Mouse (Mus musculus) embryonic facial prominence, embryonic 12.5 days (tissue): ENCODE data around the gene Ldhc. TPM values are rescaled to one million over a fixed set of nuclear protein-coding genes. Genes with fewer than 3 reads are reported as not detected.

Experiments
- ATAC-seq: fragments of 200-750 bp; cut with Nextera tagmentation; 2 replicates; pipeline ENCODE4 v1.8.0; 2017; ENCODE audit not compliant: insufficient number of reproducible peaks, insufficient read depth, low FRiP score, low TSS enrichment
- H3K27ac ChIP-seq: fragments of 300-500 bp; sonication (generic); 2 replicates; pipeline ENCODE4 v1.5.1; 2016; ENCODE audit warnings: mild to moderate bottlenecking
- H3K27me3 ChIP-seq: fragments of 300-500 bp; sonication (generic); 2 replicates; pipeline ENCODE4 v1.6.1; 2016; ENCODE audit warnings: mild to moderate bottlenecking, moderate library complexity
- H3K36me3 ChIP-seq: fragments of 300-500 bp; sonication (generic); 2 replicates; pipeline ENCODE4 v1.6.1; 2016; ENCODE audit warnings: mild to moderate bottlenecking
- H3K4me1 ChIP-seq: fragments of 300-500 bp; sonication (generic); 2 replicates; pipeline ENCODE4 v1.6.1; 2016
- H3K4me2 ChIP-seq: fragments of 300-500 bp; sonication (generic); replicated peaks from 2 replicates; pipeline ENCODE4 v1.6.1; 2016; ENCODE audit warnings: mild to moderate bottlenecking, moderate library complexity
- H3K4me3 ChIP-seq: fragments of 300-500 bp; sonication (generic); 2 replicates; pipeline ENCODE4 v1.5.1; 2016; ENCODE audit warnings: mild to moderate bottlenecking
- H3K9ac ChIP-seq: fragments of 300-500 bp; sonication (generic); 2 replicates; pipeline ENCODE4 v1.6.1; 2016; ENCODE audit warnings: mild to moderate bottlenecking, moderate library complexity
- H3K9me3 ChIP-seq: fragments of 300-500 bp; sonication (generic); 2 replicates; pipeline ENCODE4 v1.6.1; 2016; ENCODE audit warnings: mild to moderate bottlenecking, moderate library complexity
- WGBS: fragments of 180-500 bp; shearing (Covaris S2); methylation state at CpG from one replicate; pipeline ENCODE4 v1.1.7; 2016; 5-methylcytosine and 5-hydroxymethylcytosine counted together
- polyA plus RNA-seq: library from polyadenylated mRNA; unstranded; fragments of >200 nt; fragmentation: Nextera tagmentation; extraction: Ambion mirVana; gene quantifications from 2 replicates; pipeline ENCODE4 v1.2.1, GENCODE M21; 2016

Gene Ldhc
- polyA plus RNA-seq, 1 experiment from 2014 or later: not detected

GRCm38 (mm10) chr7:46922075-46922474 is 61.1 kb downstream of the Ldhc start:
- H3K9me3 ChIP-seq: no peaks in the 10 kb centered on the region
- ATAC-seq: no peak
- 81% methylated on average over 4 of the region's 4 CpGs for WGBS

More at GRCm38 (mm10) chr7:46922075-46922474, 61.1 kb downstream of the Ldhc start:
- Histone ChIP-seq H3K4me1 (peaks cover 14% of the 10 kb centered on the region), H3K27ac (no peak overlapping the region), H3K9ac (no peak overlapping the region), H3K4me2 (no peak overlapping the region), H3K4me3 (no peak overlapping the region), H3K36me3 (peaks cover 7% of the 10 kb centered on the region; the same call in 1 of the 2 replicates), H3K27me3 (no peaks in the 10 kb centered on the region)

Other genes starting within 250 kb of the Ldhc start
- gene Sergef, start 221.4 kb upstream of the Ldhc start, polyA plus RNA-seq: 13.5 and 14.1 TPM in 2 replicates
- 0.26 and 0.64 TPM in 2 replicates for gene Tph1, start 188.7 kb upstream of the Ldhc start, polyA plus RNA-seq
- 37.3 and 39.2 TPM in 2 replicates for gene Saal1, start 150.5 kb upstream of the Ldhc start, polyA plus RNA-seq
- 0.17 TPM in 1 of 2 replicates, not detected in the other for gene Saa3, start 145.5 kb upstream of the Ldhc start, polyA plus RNA-seq
- gene Saa4, start 128.6 kb upstream of the Ldhc start, polyA plus RNA-seq: not detected in 2 replicates
- 0.69 and 1.1 TPM in 2 replicates for gene Saa1, start 118.2 kb upstream of the Ldhc start, polyA plus RNA-seq
- not detected in 2 replicates for gene Saa2, start 109.4 kb upstream of the Ldhc start, polyA plus RNA-seq
- gene Hps5, start 65.1 kb upstream of the Ldhc start, polyA plus RNA-seq: 26.9 and 29.5 TPM in 2 replicates
- gene Gtf2h1, start 65.1 kb upstream of the Ldhc start, polyA plus RNA-seq: 50.4 and 54.0 TPM in 2 replicates
- gene Ldha, start 19.7 kb upstream of the Ldhc start, polyA plus RNA-seq: 1,101 and 1,118 TPM in 2 replicates
- 210 and 232 TPM in 2 replicates for gene Tsg101, start 58.8 kb downstream of the Ldhc start, polyA plus RNA-seq
- 11.1 and 13.0 TPM in 2 replicates for gene Uevld, start 97.3 kb downstream of the Ldhc start, polyA plus RNA-seq
- gene Gm9999, start 122.4 kb downstream of the Ldhc start, polyA plus RNA-seq: not detected in 2 replicates
- 16.6 and 18.1 TPM in 2 replicates for gene Spty2d1, start 147.2 kb downstream of the Ldhc start, polyA plus RNA-seq
- 21.3 and 23.2 TPM in 2 replicates for gene Tmem86a, start 189.4 kb downstream of the Ldhc start, polyA plus RNA-seq